Comparison of ENCODE assay signal across 8 mouse cellular contexts in genomic region chr16:86882529-86882928, GRCm38 (mm10).
DNase-seq lines count a peak whose midpoint lies in the region; ATAC-seq lines count a peak whose summit lies in the region.

No protein-coding gene starts in this region.

- 15% methylated on average over 6 of the region's 6 CpGs for WGBS in limb, embryonic 13.5 days

- H3K27me3 ChIP-seq in limb, embryonic 13.5 days = no peaks in the 10 kb centered on the region

- peak; percentile 75; the same call in 1 of the 2 replicates for ATAC-seq in limb, embryonic 13.5 days (ENCODE audit: low FRiP score, low read depth)

- no peak overlapping the region for H3K27ac ChIP-seq in limb, embryonic 13.5 days

- H3K4me3 ChIP-seq in limb, embryonic 13.5 days = no peak overlapping the region

- DNase-seq in heart, adult 18-20 months = peak; percentile 59 to 81
- no peak for DNase-seq in heart, adult 11 months
- DNase-seq in cerebellum, adult 11-12 months = peak; percentile 3
- peak; percentile 3 to 73 for DNase-seq in frontal cortex, adult 2 months (ENCODE audit: extremely low spot score in 1 of 2, low spot score in 1 of 2)
- DNase-seq in kidney, adult 18-20 months = peak; percentile 60
- DNase-seq in ovary, postnatal 14 days (ENCODE audit: low spot score) = peak; percentile 63
- no peak for DNase-seq in spleen, adult 18-20 months

- no peak overlapping the region for H3K4me2 ChIP-seq in limb, embryonic 13.5 days (replicated peaks)

- 0 out of 2 replicates have a peak, but pooled peaks cover 3% of the 10 kb centered on the region for H3K4me1 ChIP-seq in limb, embryonic 13.5 days

- no peaks in the 10 kb centered on the region for H3K36me3 ChIP-seq in limb, embryonic 13.5 days

- no peaks in the 10 kb centered on the region for H3K9me3 ChIP-seq in limb, embryonic 13.5 days

- no peak overlapping the region for H3K9ac ChIP-seq in limb, embryonic 13.5 days

Comparison
In these comparisons a context has a peak if more than half of its experiments do, and no peak if none do; other contexts are left out.
1. DNase-seq: peak in heart, adult 18-20 months (2 of 2), cerebellum, adult 11-12 months (single experiment), frontal cortex, adult 2 months (2 of 2), kidney, adult 18-20 months (single experiment) and ovary, postnatal 14 days (single experiment); none in heart, adult 11 months (single experiment) and spleen, adult 18-20 months (0 of 2).